Mouse (Mus musculus) heart, embryonic 16.5 days (tissue): ENCODE data around the gene Izumo1. TPM values are rescaled to one million over a fixed set of nuclear protein-coding genes. Genes with fewer than 3 reads are reported as not detected.

Source experiments
- ATAC-seq: fragments of 200-750 bp; cut with Nextera tagmentation; replicated peaks from 2 replicates; pipeline ENCODE4 v1.8.0; 2017; ENCODE audit warnings: moderate number of reproducible peaks; ENCODE audit not compliant: insufficient read depth, low FRiP score; ENCODE audit errors: extremely low read depth
- H3K27ac ChIP-seq: fragments of 300-500 bp; sonication (generic); 2 replicates; pipeline ENCODE4 v1.5.1; 2014; ENCODE audit warnings: mild to moderate bottlenecking, low read length, control low read depth, moderate library complexity
- H3K27me3 ChIP-seq: fragments of 300-500 bp; sonication (generic); 2 replicates; pipeline ENCODE4 v1.6.1; 2014; ENCODE audit warnings: low read length, mixed read lengths; ENCODE audit not compliant: control insufficient read depth, insufficient read depth
- H3K36me3 ChIP-seq: fragments of 300-500 bp; sonication (generic); 2 replicates; pipeline ENCODE4 v1.6.1; 2014; ENCODE audit not compliant: control insufficient read depth, insufficient read depth
- H3K4me1 ChIP-seq: fragments of 300-500 bp; sonication (generic); 2 replicates; pipeline ENCODE4 v1.6.1; 2014; ENCODE audit warnings: low read length, mixed read lengths; ENCODE audit not compliant: control insufficient read depth, insufficient read depth
- H3K4me2 ChIP-seq: fragments of 300-500 bp; sonication (generic); 2 replicates; pipeline ENCODE4 v1.6.1; 2014; ENCODE audit warnings: low read depth, mild to moderate bottlenecking, control low read depth, low read length
- H3K4me3 ChIP-seq: fragments of 300-500 bp; sonication (generic); 2 replicates; pipeline ENCODE4 v1.5.1; 2014; ENCODE audit warnings: mild to moderate bottlenecking, control low read depth, low read length
- H3K9ac ChIP-seq: fragments of 300-500 bp; sonication (generic); 2 replicates; pipeline ENCODE4 v1.6.1; 2014; ENCODE audit warnings: low read length, control low read depth
- H3K9me3 ChIP-seq: fragments of 300-500 bp; sonication (generic); replicated peaks from 2 replicates; pipeline ENCODE4 v1.6.1; 2016; ENCODE audit warnings: low read length; ENCODE audit not compliant: control insufficient read depth
- WGBS: fragments of 180-500 bp; shearing (Covaris S2); extraction: QIAGEN DNeasy Blood & Tissue Kit; methylation state at CpG from one replicate; pipeline ENCODE4 v1.1.7; 2014; 5-methylcytosine and 5-hydroxymethylcytosine counted together
- polyA plus RNA-seq: library from polyadenylated mRNA; unstranded; fragments of >200 nt; fragmentation: Nextera tagmentation; extraction: Ambion mirVana; gene quantifications from 2 replicates; pipeline ENCODE4 v1.2.1, GENCODE M21; 2015

Gene Izumo1
- polyA plus RNA-seq, 1 experiment from 2014 or later: 0.26 TPM

- 46% methylated on average over 13 of the region's 13 CpGs for WGBS
- Histone ChIP-seq H3K36me3 (no peaks in the 10 kb centered on the region), H3K4me3 (no peak overlapping the region), H3K9me3 (no peaks in the 10 kb centered on the region), H3K4me1 (0 out of 2 replicates have a peak, but pooled peaks cover 4% of the 10 kb centered on the region), H3K4me2 (no peak overlapping the region), H3K27ac (no peak overlapping the region), H3K27me3 (no peaks in the 10 kb centered on the region), H3K9ac (no peak overlapping the region)
- ATAC-seq: no peak
Measured at GRCm38 (mm10) chr7:45665303-45666138, 43.9 kb downstream of the Izumo1 start.

- no peak for ATAC-seq
- 77% methylated on average over 7 of the region's 7 CpGs for WGBS
- Histone ChIP-seq H3K36me3 (no peaks in the 10 kb centered on the region), H3K4me3 (no peak within 1 kb of the TSS), H3K9me3 (no peaks in the 10 kb centered on the region), H3K27me3 (no peaks in the 10 kb centered on the region), H3K9ac (no peak within 1 kb of the TSS), H3K27ac (no peak within 1 kb of the TSS), H3K4me1 (0 out of 2 replicates have a peak, but pooled peaks cover 4% of the 10 kb centered on the region), H3K4me2 (no peak within 1 kb of the TSS)
Measured at GRCm38 (mm10) chr7:45666161-45666560, 44.5 kb downstream of the Izumo1 start, which contains the start of gene Fut2. Fut2 (minus strand) TSS chr7:45666394.

- H3K9ac ChIP-seq: no peak overlapping the region
- no peak for ATAC-seq
- H3K27ac ChIP-seq: no peak overlapping the region
- H3K4me1 ChIP-seq: 0 out of 2 replicates have a peak, but pooled peaks cover 4% of the 10 kb centered on the region
- H3K27me3 ChIP-seq: no peaks in the 10 kb centered on the region
- H3K36me3 ChIP-seq: no peaks in the 10 kb centered on the region
- 0 out of 2 replicates have a peak, but pooled peaks cover 3% of the 10 kb centered on the region for H3K9me3 ChIP-seq
- WGBS: 68% methylated on average over 14 of the region's 14 CpGs
- no peak overlapping the region for H3K4me2 ChIP-seq
- no peak overlapping the region for H3K4me3 ChIP-seq
Measured at GRCm38 (mm10) chr7:45667761-45668160, 46.1 kb downstream of the Izumo1 start.

GRCm38 (mm10) chr7:45668921-45669320 is 47.3 kb downstream of the Izumo1 start:
- Histone ChIP-seq H3K4me2 (no peak overlapping the region), H3K4me3 (no peak overlapping the region), H3K9ac (no peak overlapping the region), H3K36me3 (no peaks in the 10 kb centered on the region), H3K27me3 (no peaks in the 10 kb centered on the region), H3K27ac (no peak overlapping the region), H3K9me3 (0 out of 2 replicates have a peak, but pooled peaks cover 3% of the 10 kb centered on the region), H3K4me1 (0 out of 2 replicates have a peak, but pooled peaks cover 4% of the 10 kb centered on the region)
- 94% methylated on average over 9 of the region's 9 CpGs for WGBS
- no peak for ATAC-seq

GRCm38 (mm10) chr7:45677627-45678295 is 56.1 kb downstream of the Izumo1 start:
- H3K27me3 ChIP-seq: no peaks in the 10 kb centered on the region

More at GRCm38 (mm10) chr7:45677627-45678295, 56.1 kb downstream of the Izumo1 start:
- no peak for ATAC-seq
- Histone ChIP-seq H3K4me3 (no peak overlapping the region), H3K36me3 (no peaks in the 10 kb centered on the region), H3K9ac (no peak overlapping the region), H3K9me3 (no peaks in the 10 kb centered on the region), H3K4me2 (no peak overlapping the region), H3K4me1 (peaks cover 26% of the 10 kb centered on the region), H3K27ac (no peak overlapping the region)
- WGBS: 78% methylated on average over 7 of the region's 7 CpGs

Other genes starting within 250 kb of the Izumo1 start
- gene Snrnp70, start 226.1 kb upstream of the Izumo1 start, polyA plus RNA-seq: 145 and 161 TPM in 2 replicates
- gene Kcna7, start 216.2 kb upstream of the Izumo1 start, polyA plus RNA-seq: 0.25 and 0.27 TPM in 2 replicates
- gene Ntf5, start 208.1 kb upstream of the Izumo1 start, polyA plus RNA-seq: 0.91 and 1.1 TPM in 2 replicates
- 0.46 and 0.51 TPM in 2 replicates for gene Lhb, start 201.0 kb upstream of the Izumo1 start, polyA plus RNA-seq
- gene Gys1, start 187.0 kb upstream of the Izumo1 start, polyA plus RNA-seq: 136 and 141 TPM in 2 replicates
- gene Ruvbl2, start 183.7 kb upstream of the Izumo1 start, polyA plus RNA-seq: 85.1 and 88.3 TPM in 2 replicates
- 3,045 and 3,399 TPM in 2 replicates for gene Ftl1, start 161.9 kb upstream of the Izumo1 start, polyA plus RNA-seq
- gene Bax, start 154.9 kb upstream of the Izumo1 start, polyA plus RNA-seq: 104 and 107 TPM in 2 replicates
- 0.35 and 0.71 TPM in 2 replicates for gene Tulp2, start 139.9 kb upstream of the Izumo1 start, polyA plus RNA-seq
- gene Gm45808, start 135.0 kb upstream of the Izumo1 start, polyA plus RNA-seq: not detected in 2 replicates
- 3.4 TPM in 2 replicates for gene Dhdh, start 133.0 kb upstream of the Izumo1 start, polyA plus RNA-seq
- 156 and 160 TPM in 2 replicates for gene Nucb1, start 111.4 kb upstream of the Izumo1 start, polyA plus RNA-seq
- 25.0 and 27.1 TPM in 2 replicates for gene Ppp1r15a, start 95.5 kb upstream of the Izumo1 start, polyA plus RNA-seq
- 1.3 and 1.8 TPM in 2 replicates for gene Plekha4, start 95.5 kb upstream of the Izumo1 start, polyA plus RNA-seq
- gene Hsd17b14, start 66.9 kb upstream of the Izumo1 start, polyA plus RNA-seq: 0.66 and 0.87 TPM in 2 replicates
- gene Bcat2, start 51.7 kb upstream of the Izumo1 start, polyA plus RNA-seq: 97.7 and 102 TPM in 2 replicates
- 1.5 and 1.7 TPM in 2 replicates for gene Fgf21, start 6.3 kb upstream of the Izumo1 start, polyA plus RNA-seq
- 0.15 and 0.83 TPM in 2 replicates for gene Fut1, start 4.5 kb upstream of the Izumo1 start, polyA plus RNA-seq
- 15.4 and 16.3 TPM in 2 replicates for gene Rasip1, start 5.7 kb downstream of the Izumo1 start, polyA plus RNA-seq
- 7.6 and 9.0 TPM in 2 replicates for gene Mamstr, start 18.2 kb downstream of the Izumo1 start, polyA plus RNA-seq
- 1.5 and 1.6 TPM in 2 replicates for gene Fut2, start 44.6 kb downstream of the Izumo1 start, polyA plus RNA-seq
- 0.22 and 0.36 TPM in 2 replicates for gene Ntn5, start 62.2 kb downstream of the Izumo1 start, polyA plus RNA-seq
- 0.33 and 0.65 TPM in 2 replicates for gene Sec1, start 72.6 kb downstream of the Izumo1 start, polyA plus RNA-seq
- gene Car11, start 78.0 kb downstream of the Izumo1 start, polyA plus RNA-seq: 4.2 and 5.1 TPM in 2 replicates
- 3.0 and 3.6 TPM in 2 replicates for gene Dbp, start 83.3 kb downstream of the Izumo1 start, polyA plus RNA-seq
- gene Rpl18, start 93.6 kb downstream of the Izumo1 start, polyA plus RNA-seq: 520 and 591 TPM in 2 replicates
- gene Sphk2, start 96.2 kb downstream of the Izumo1 start, polyA plus RNA-seq: 18.9 and 19.1 TPM in 2 replicates
- gene Fam83e, start 99.4 kb downstream of the Izumo1 start, polyA plus RNA-seq: 0.39 and 0.84 TPM in 2 replicates
- not detected in 2 replicates for gene Spaca4, start 104.0 kb downstream of the Izumo1 start, polyA plus RNA-seq
- 0.53 and 0.57 TPM in 2 replicates for gene Lmtk3, start 161.9 kb downstream of the Izumo1 start, polyA plus RNA-seq
- 0.66 and 0.72 TPM in 2 replicates for gene Sult2b1, start 162.9 kb downstream of the Izumo1 start, polyA plus RNA-seq
- 90.8 and 90.9 TPM in 2 replicates for gene Cyth2, start 192.8 kb downstream of the Izumo1 start, polyA plus RNA-seq
- gene Kcnj14, start 203.0 kb downstream of the Izumo1 start, polyA plus RNA-seq: 0.50 and 0.57 TPM in 2 replicates
- gene Grwd1, start 209.1 kb downstream of the Izumo1 start, polyA plus RNA-seq: 38.1 and 40.2 TPM in 2 replicates